Mouse (Mus musculus) limb, embryonic 12.5 days (tissue): ENCODE data around the gene Slain1. TPM values are rescaled to one million over a fixed set of nuclear protein-coding genes. Genes with fewer than 3 reads are reported as not detected.

Source experiments
- ATAC-seq: fragments of 200-750 bp; cut with Nextera tagmentation; 2 replicates; pipeline ENCODE4 v1.8.0; 2017; ENCODE audit warnings: low read depth, moderate TSS enrichment; ENCODE audit not compliant: insufficient number of reproducible peaks, insufficient read depth, low FRiP score, low TSS enrichment
- H3K27ac ChIP-seq: fragments of 300-500 bp; sonication (generic); 2 replicates; pipeline ENCODE4 v1.5.1; 2016; ENCODE audit warnings: mild to moderate bottlenecking, moderate library complexity
- H3K27me3 ChIP-seq: fragments of 300-500 bp; sonication (generic); 2 replicates; pipeline ENCODE4 v1.6.1; 2016; ENCODE audit warnings: mild to moderate bottlenecking, moderate library complexity
- H3K36me3 ChIP-seq: fragments of 300-500 bp; sonication (generic); 2 replicates; pipeline ENCODE4 v1.6.1; 2016; ENCODE audit warnings: mild to moderate bottlenecking, moderate library complexity
- H3K4me1 ChIP-seq: fragments of 300-500 bp; sonication (generic); replicated peaks from 2 replicates; pipeline ENCODE4 v1.6.1; 2016
- H3K4me2 ChIP-seq: fragments of 300-500 bp; sonication (generic); 2 replicates; pipeline ENCODE4 v1.6.1; 2016; ENCODE audit warnings: mild to moderate bottlenecking, moderate library complexity
- H3K4me3 ChIP-seq: fragments of 300-500 bp; sonication (generic); replicated peaks from 2 replicates; pipeline ENCODE4 v1.5.1; 2016; ENCODE audit warnings: mild to moderate bottlenecking
- H3K9ac ChIP-seq: fragments of 300-500 bp; sonication (generic); replicated peaks from 2 replicates; pipeline ENCODE4 v1.6.1; 2016; ENCODE audit warnings: mild to moderate bottlenecking, moderate library complexity
- H3K9me3 ChIP-seq: fragments of 300-500 bp; sonication (generic); 2 replicates; pipeline ENCODE4 v1.6.1; 2016; ENCODE audit warnings: mild to moderate bottlenecking, moderate library complexity
- WGBS: fragments of 180-500 bp; shearing (Covaris S2); methylation state at CpG from one replicate; pipeline ENCODE4 v1.1.7; 2016; 5-methylcytosine and 5-hydroxymethylcytosine counted together
- microRNA-seq: library from miRNA; unstranded; fragments of <30 nt; microRNA quantifications from one replicate; pipeline ENCODE4, GENCODE M21; 2017
- polyA plus RNA-seq: library from polyadenylated mRNA; unstranded; fragments of >200 nt; fragmentation: Nextera tagmentation; extraction: Ambion mirVana; gene quantifications from 2 replicates; pipeline ENCODE4 v1.2.1, GENCODE M21; 2016

Gene Slain1
- polyA plus RNA-seq, 1 experiment from 2014 or later, result 2.8 TPM

DNA sequence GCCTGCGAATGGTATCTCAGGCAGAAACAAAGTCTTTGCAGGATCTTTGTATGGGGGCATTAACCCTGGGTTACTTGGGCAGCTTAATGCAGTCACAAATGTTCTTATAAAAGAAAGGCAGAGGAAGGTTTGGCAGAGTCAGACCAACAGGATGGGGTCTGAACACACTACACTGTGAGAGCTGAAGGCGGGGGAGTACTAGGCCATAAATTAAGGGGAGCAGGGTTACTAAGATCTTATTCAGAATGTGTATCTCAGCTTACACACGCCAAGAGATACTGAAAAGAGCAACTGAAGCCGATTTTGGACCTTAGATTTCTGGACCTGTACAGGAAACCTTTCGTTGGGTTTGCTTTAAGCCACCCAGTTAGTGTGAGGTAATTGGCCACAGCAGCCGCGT, 102.7 kb downstream of the Slain1 start:
- no peak overlapping the region for H3K9ac ChIP-seq
- H3K4me3 ChIP-seq, result no peak overlapping the region
- H3K36me3 ChIP-seq, result no peaks in the 10 kb centered on the region
- H3K27me3 ChIP-seq, result no peaks in the 10 kb centered on the region
- ATAC-seq, result no peak
- no peaks in the 10 kb centered on the region for H3K4me1 ChIP-seq
- H3K27ac ChIP-seq, result no peak overlapping the region
- 90% methylated on average over 7 of the region's 7 CpGs for WGBS
- no peak overlapping the region for H3K4me2 ChIP-seq
- H3K9me3 ChIP-seq, result no peaks in the 10 kb centered on the region

DNA sequence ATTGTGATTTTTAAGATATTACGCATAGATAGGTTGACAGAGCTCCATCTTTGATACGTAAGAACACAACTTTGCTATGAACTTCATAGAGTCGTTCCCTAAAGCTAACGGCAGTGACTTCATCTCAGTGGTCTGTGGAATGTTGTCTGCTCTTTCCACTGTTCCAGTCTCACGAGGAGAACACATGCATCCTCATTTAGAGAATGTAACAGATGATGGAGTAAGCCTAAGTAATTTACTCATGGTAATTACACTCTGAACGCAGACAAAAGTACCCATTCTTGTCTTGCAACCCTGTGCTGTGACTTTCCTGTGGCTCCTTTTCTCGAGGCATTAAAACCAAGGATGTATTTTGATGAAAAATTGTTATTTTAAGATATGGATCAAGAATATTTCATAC, 104.0 kb downstream of the Slain1 start:
- Histone ChIP-seq H3K9ac (no peak overlapping the region), H3K27ac (no peak overlapping the region), H3K4me3 (no peak overlapping the region), H3K36me3 (no peaks in the 10 kb centered on the region), H3K4me2 (no peak overlapping the region), H3K9me3 (no peaks in the 10 kb centered on the region), H3K27me3 (no peaks in the 10 kb centered on the region), H3K4me1 (no peaks in the 10 kb centered on the region)
- ATAC-seq, result no peak
- WGBS, result 78% methylated on average over 7 of the region's 7 CpGs

DNA sequence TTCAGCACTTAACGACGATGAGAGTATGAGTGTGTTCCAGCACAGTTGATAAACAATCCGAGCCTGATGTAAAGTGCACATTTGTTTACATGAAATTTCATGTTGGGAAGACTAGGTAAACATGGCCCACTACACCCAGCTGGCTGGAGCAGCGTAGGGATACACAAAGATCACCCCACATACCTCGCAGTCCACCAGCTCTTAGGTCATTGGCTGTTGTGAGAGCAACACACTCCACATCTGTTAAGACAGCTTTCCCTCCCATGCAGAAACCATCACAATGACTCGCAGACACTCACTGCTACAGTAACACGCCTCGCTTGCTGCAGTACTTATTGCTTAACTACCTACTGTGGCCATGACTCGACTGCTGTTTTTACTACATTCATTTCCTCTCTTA, 104.4 kb downstream of the Slain1 start:
- H3K36me3 ChIP-seq, result no peaks in the 10 kb centered on the region
- no peak for ATAC-seq
- H3K9me3 ChIP-seq, result no peaks in the 10 kb centered on the region
- no peak overlapping the region for H3K9ac ChIP-seq
- H3K4me3 ChIP-seq, result no peak overlapping the region
- H3K4me2 ChIP-seq, result no peak overlapping the region
- H3K4me1 ChIP-seq, result no peaks in the 10 kb centered on the region
- H3K27me3 ChIP-seq, result no peaks in the 10 kb centered on the region
- WGBS, result 82% methylated on average over 9 of the region's 9 CpGs
- no peak overlapping the region for H3K27ac ChIP-seq

Small RNA genes within 50 kb of the gene (microRNA-seq; reads per million reads assigned to microRNA genes)
- gene Gm22877, result not detected

Other genes starting within 250 kb of the Slain1 start
- 0.11 and 0.17 TPM in 2 replicates for gene Scel, start 136.9 kb upstream of the Slain1 start, polyA plus RNA-seq
- 10.5 and 12.5 TPM in 2 replicates for gene Ednrb, start 194.2 kb downstream of the Slain1 start, polyA plus RNA-seq